Mouse (Mus musculus): ENCODE measurements around the gene Itgb8. TPM values are rescaled to one million over a fixed set of nuclear protein-coding genes. Genes with fewer than 3 reads are reported as not detected.

Gene Itgb8
- polyA plus RNA-seq, 1 experiment from 2014 or later = 4.4 TPM

DNA sequence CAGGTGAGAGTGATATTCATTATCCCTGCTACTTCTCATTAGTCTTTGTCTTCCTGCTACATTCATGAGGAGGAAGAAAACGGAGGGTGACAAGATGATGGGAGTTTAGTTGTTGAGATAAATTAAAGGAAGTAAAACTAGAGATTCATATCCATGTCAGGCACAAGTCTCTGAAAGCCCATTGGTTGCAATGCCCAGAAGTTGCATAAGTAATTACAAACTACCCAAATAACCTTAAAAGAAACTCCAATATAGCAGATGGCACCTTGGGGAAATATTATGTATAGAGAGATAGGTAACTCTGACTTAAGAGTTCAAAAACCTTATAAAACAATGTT, 31.2 kb downstream of the Itgb8 start:
- Histone ChIP-seq H3K4me3 (ENCODE audit: control insufficient read depth in 1 of 2, insufficient read depth in 1 of 2, low read depth in 1 of 2, low read length in 2 of 2) (no peak overlapping the region), H3K4me1 (ENCODE audit: control insufficient read depth in 2 of 2, insufficient read depth in 2 of 2, low read length in 2 of 2) (no peaks in the 10 kb centered on the region; a peak in 1 of 4 replicates), H3K27ac (replicated peaks in 1 of 2; ENCODE audit: control insufficient read depth in 1 of 2, insufficient read depth in 1 of 2, low read depth in 2 of 2, low read length in 2 of 2) (no peak overlapping the region), H3K9me3 (ENCODE audit: control insufficient read depth, low read length) (no peaks in the 10 kb centered on the region), H3K36me3 (ENCODE audit: control insufficient read depth, insufficient read depth, low read length) (no peaks in the 10 kb centered on the region), H3K4me2 (ENCODE audit: low read length) (no peak overlapping the region), H3K27me3 (ENCODE audit: control insufficient read depth, insufficient read depth, low read length) (no peaks in the 10 kb centered on the region), H3K9ac (ENCODE audit: low read length) (no peak overlapping the region)
- no peak for ATAC-seq (ENCODE audit: insufficient number of reproducible peaks, insufficient read depth, low FRiP score, low read depth)
- WGBS = 62% methylated on average over 1 of the region's 1 CpGs

- Histone ChIP-seq H3K4me3 (ENCODE audit: control insufficient read depth in 1 of 2, insufficient read depth in 1 of 2, low read depth in 1 of 2, low read length in 2 of 2) (no peak overlapping the region), H3K4me1 (ENCODE audit: control insufficient read depth in 2 of 2, insufficient read depth in 2 of 2, low read length in 2 of 2) (no peaks in the 10 kb centered on the region; a peak in 1 of 4 replicates), H3K4me2 (ENCODE audit: low read length) (no peak overlapping the region), H3K9me3 (ENCODE audit: control insufficient read depth, low read length) (no peaks in the 10 kb centered on the region), H3K36me3 (ENCODE audit: control insufficient read depth, insufficient read depth, low read length) (no peaks in the 10 kb centered on the region; the same call in 1 of the 2 replicates), H3K27ac (replicated peaks in 1 of 2; ENCODE audit: control insufficient read depth in 1 of 2, insufficient read depth in 1 of 2, low read depth in 2 of 2, low read length in 2 of 2) (no peak overlapping the region), H3K9ac (ENCODE audit: low read length) (no peak overlapping the region), H3K27me3 (ENCODE audit: control insufficient read depth, insufficient read depth, low read length) (no peaks in the 10 kb centered on the region)
- no peak for ATAC-seq (ENCODE audit: insufficient number of reproducible peaks, insufficient read depth, low FRiP score, low read depth)
- 59% methylated on average over 6 of the region's 6 CpGs for WGBS
Measured at GRCm38 (mm10) chr12:119206711-119207463, 31.7 kb downstream of the Itgb8 start.

GRCm38 (mm10) chr12:119204411-119204810, 34.2 kb downstream of the Itgb8 start:
- Histone ChIP-seq H3K36me3 (ENCODE audit: control insufficient read depth, insufficient read depth, low read length) (no peaks in the 10 kb centered on the region; the same call in 1 of the 2 replicates), H3K4me3 (ENCODE audit: control insufficient read depth in 1 of 2, insufficient read depth in 1 of 2, low read depth in 1 of 2, low read length in 2 of 2) (no peak overlapping the region), H3K9me3 (ENCODE audit: control insufficient read depth, low read length) (no peaks in the 10 kb centered on the region), H3K4me1 (ENCODE audit: control insufficient read depth in 2 of 2, insufficient read depth in 2 of 2, low read length in 2 of 2) (no peaks in the 10 kb centered on the region), H3K27ac (replicated peaks in 1 of 2; ENCODE audit: control insufficient read depth in 1 of 2, insufficient read depth in 1 of 2, low read depth in 2 of 2, low read length in 2 of 2) (no peak overlapping the region), H3K27me3 (ENCODE audit: control insufficient read depth, insufficient read depth, low read length) (no peaks in the 10 kb centered on the region), H3K4me2 (ENCODE audit: low read length) (no peak overlapping the region), H3K9ac (ENCODE audit: low read length) (no peak overlapping the region)
- 67% methylated on average over 2 of the region's 2 CpGs for WGBS
- ATAC-seq (ENCODE audit: insufficient number of reproducible peaks, insufficient read depth, low FRiP score, low read depth) = no peak

GRCm38 (mm10) chr12:119202766-119203165, 35.8 kb downstream of the Itgb8 start:
- H3K4me1 ChIP-seq (ENCODE audit: control insufficient read depth in 2 of 2, insufficient read depth in 2 of 2, low read length in 2 of 2) = no peaks in the 10 kb centered on the region
- H3K36me3 ChIP-seq (ENCODE audit: control insufficient read depth, insufficient read depth, low read length) = no peaks in the 10 kb centered on the region; the same call in 1 of the 2 replicates
- no peak overlapping the region for H3K27ac ChIP-seq (replicated peaks in 1 of 2; ENCODE audit: control insufficient read depth in 1 of 2, insufficient read depth in 1 of 2, low read depth in 2 of 2, low read length in 2 of 2)
- H3K27me3 ChIP-seq (ENCODE audit: control insufficient read depth, insufficient read depth, low read length) = no peaks in the 10 kb centered on the region
- H3K4me3 ChIP-seq (ENCODE audit: control insufficient read depth in 1 of 2, insufficient read depth in 1 of 2, low read depth in 1 of 2, low read length in 2 of 2) = no peak overlapping the region
- no peak for ATAC-seq (ENCODE audit: insufficient number of reproducible peaks, insufficient read depth, low FRiP score, low read depth)
- 94% methylated on average over 2 of the region's 2 CpGs for WGBS
- H3K9ac ChIP-seq (ENCODE audit: low read length) = no peak overlapping the region
- no peaks in the 10 kb centered on the region for H3K9me3 ChIP-seq (ENCODE audit: control insufficient read depth, low read length)
- H3K4me2 ChIP-seq (ENCODE audit: low read length) = no peak overlapping the region

- Histone ChIP-seq H3K9me3 (ENCODE audit: control insufficient read depth, low read length) (no peaks in the 10 kb centered on the region), H3K4me1 (ENCODE audit: control insufficient read depth in 2 of 2, insufficient read depth in 2 of 2, low read length in 2 of 2) (no peaks in the 10 kb centered on the region), H3K9ac (ENCODE audit: low read length) (no peak overlapping the region), H3K27me3 (ENCODE audit: control insufficient read depth, insufficient read depth, low read length) (no peaks in the 10 kb centered on the region), H3K4me3 (ENCODE audit: control insufficient read depth in 1 of 2, insufficient read depth in 1 of 2, low read depth in 1 of 2, low read length in 2 of 2) (no peak overlapping the region), H3K27ac (replicated peaks in 1 of 2; ENCODE audit: control insufficient read depth in 1 of 2, insufficient read depth in 1 of 2, low read depth in 2 of 2, low read length in 2 of 2) (no peak overlapping the region), H3K36me3 (ENCODE audit: control insufficient read depth, insufficient read depth, low read length) (no peaks in the 10 kb centered on the region), H3K4me2 (ENCODE audit: low read length) (no peak overlapping the region)
- ATAC-seq (ENCODE audit: insufficient number of reproducible peaks, insufficient read depth, low FRiP score, low read depth) = no peak
Measured at GRCm38 (mm10) chr12:119195145-119195544, 43.5 kb downstream of the Itgb8 start.

DNA sequence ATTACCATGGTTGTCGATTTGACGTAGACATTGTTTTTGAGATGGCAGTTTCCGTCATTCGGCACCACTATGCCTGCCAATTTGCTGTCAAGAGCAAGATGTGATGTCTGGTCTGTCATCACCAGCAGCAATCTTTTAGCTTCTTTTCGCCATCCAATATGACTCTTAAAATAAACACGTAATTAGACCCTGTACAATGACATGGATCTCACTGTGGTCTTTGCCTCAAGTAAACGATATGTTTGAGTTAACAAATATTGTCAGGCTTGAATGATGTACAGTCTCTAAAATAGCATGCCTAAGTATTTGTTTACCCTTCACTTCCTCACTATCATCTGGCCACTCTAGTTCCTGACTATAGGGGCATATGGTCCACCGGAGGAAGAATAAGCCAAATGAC, 48.8 kb downstream of the Itgb8 start:
- 50% methylated on average over 8 of the region's 8 CpGs for WGBS
- H3K27ac ChIP-seq (replicated peaks in 1 of 2; ENCODE audit: control insufficient read depth in 1 of 2, insufficient read depth in 1 of 2, low read depth in 2 of 2, low read length in 2 of 2) = no peak overlapping the region
- H3K9ac ChIP-seq (ENCODE audit: low read length) = no peak overlapping the region
- H3K4me3 ChIP-seq (ENCODE audit: control insufficient read depth in 1 of 2, insufficient read depth in 1 of 2, low read depth in 1 of 2, low read length in 2 of 2) = no peak overlapping the region
- no peak overlapping the region for H3K4me2 ChIP-seq (ENCODE audit: low read length)
- H3K27me3 ChIP-seq (ENCODE audit: control insufficient read depth, insufficient read depth, low read length) = no peaks in the 10 kb centered on the region
- H3K36me3 ChIP-seq (ENCODE audit: control insufficient read depth, insufficient read depth, low read length) = no peaks in the 10 kb centered on the region
- ATAC-seq (ENCODE audit: insufficient number of reproducible peaks, insufficient read depth, low FRiP score, low read depth) = no peak
- H3K4me1 ChIP-seq (ENCODE audit: control insufficient read depth in 2 of 2, insufficient read depth in 2 of 2, low read length in 2 of 2) = no peaks in the 10 kb centered on the region
- H3K9me3 ChIP-seq (ENCODE audit: control insufficient read depth, low read length) = no peaks in the 10 kb centered on the region

GRCm38 (mm10) chr12:119185441-119185840, 53.2 kb downstream of the Itgb8 start:
- Histone ChIP-seq H3K27me3 (ENCODE audit: control insufficient read depth, insufficient read depth, low read length) (no peaks in the 10 kb centered on the region), H3K9me3 (ENCODE audit: control insufficient read depth, low read length) (no peaks in the 10 kb centered on the region), H3K9ac (ENCODE audit: low read length) (no peak overlapping the region), H3K36me3 (ENCODE audit: control insufficient read depth, insufficient read depth, low read length) (no peaks in the 10 kb centered on the region), H3K4me3 (ENCODE audit: control insufficient read depth in 1 of 2, insufficient read depth in 1 of 2, low read depth in 1 of 2, low read length in 2 of 2) (no peak overlapping the region), H3K4me1 (ENCODE audit: control insufficient read depth in 2 of 2, insufficient read depth in 2 of 2, low read length in 2 of 2) (no peaks in the 10 kb centered on the region), H3K27ac (replicated peaks in 1 of 2; ENCODE audit: control insufficient read depth in 1 of 2, insufficient read depth in 1 of 2, low read depth in 2 of 2, low read length in 2 of 2) (no peak overlapping the region), H3K4me2 (ENCODE audit: low read length) (no peak overlapping the region)
- whole genome bisulfite sequencing = 70% methylated on average over 1 of the region's 1 CpGs
- no peak for ATAC-seq (ENCODE audit: insufficient number of reproducible peaks, insufficient read depth, low FRiP score, low read depth)

Data from heart, embryonic 14.5 days (tissue).